Mouse (Mus musculus): ENCODE results near the gene Iffo1. TPM values are rescaled to one million over a fixed set of nuclear protein-coding genes. Genes with fewer than 3 reads are reported as not detected.

Iffo1 gene
- polyA plus RNA-seq, 1 experiment from 2014 or later, result 7.0 TPM

DNA sequence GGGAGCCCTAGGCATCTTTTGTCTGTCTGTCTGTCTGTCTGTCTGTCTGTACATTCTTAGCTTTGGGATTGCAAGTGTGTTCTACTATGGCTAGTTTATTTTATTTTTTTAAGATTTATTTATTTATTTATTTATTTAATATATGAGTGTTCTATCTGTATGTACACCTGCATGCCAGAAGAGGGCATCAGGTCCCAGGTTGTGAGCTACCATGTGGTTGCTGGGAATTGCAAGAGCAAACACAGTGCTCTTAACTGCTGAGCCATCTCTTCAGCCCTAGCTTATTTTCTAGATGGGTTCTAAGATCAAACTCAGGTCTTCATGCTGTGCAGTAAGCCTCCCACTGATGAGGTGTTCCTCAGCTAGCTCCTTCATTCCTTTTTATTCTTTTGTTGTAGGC lies 9.5 kb downstream of the Iffo1 start:
- Histone ChIP-seq H3K36me3 (ENCODE audit: control insufficient read depth, insufficient read depth, low read length) (peaks cover 12% of the 10 kb centered on the region; the same call in 1 of the 2 replicates), H3K4me3 (ENCODE audit: low read length) (no peak overlapping the region), H3K4me1 (ENCODE audit: control insufficient read depth, insufficient read depth, low read length) (peaks cover 10% of the 10 kb centered on the region; the same call in 1 of the 2 replicates), H3K4me2 (replicated peaks; ENCODE audit: low read depth, low read length) (no peak overlapping the region), H3K27ac (ENCODE audit: low read depth, low read length) (no peak overlapping the region), H3K27me3 (ENCODE audit: control insufficient read depth, insufficient read depth, low read length) (no peaks in the 10 kb centered on the region), H3K9me3 (ENCODE audit: control insufficient read depth, low read length) (no peaks in the 10 kb centered on the region), H3K9ac (ENCODE audit: low read depth, low read length) (no peak overlapping the region)
- ATAC-seq (ENCODE audit: low FRiP score, low TSS enrichment), result no peak

GRCm38 (mm10) chr6:125155262-125155661 lies 10.2 kb downstream of the Iffo1 start:
- WGBS, result 89% methylated on average over 8 of the region's 8 CpGs
- no peak for ATAC-seq (ENCODE audit: low FRiP score, low TSS enrichment)
- peaks cover 19% of the 10 kb centered on the region for H3K36me3 ChIP-seq (ENCODE audit: control insufficient read depth, insufficient read depth, low read length)

GRCm38 (mm10) chr6:125156491-125156890 lies 11.4 kb downstream of the Iffo1 start:
- Histone ChIP-seq H3K9ac (ENCODE audit: low read depth, low read length) (no peak overlapping the region), H3K9me3 (ENCODE audit: control insufficient read depth, low read length) (no peaks in the 10 kb centered on the region), H3K27me3 (ENCODE audit: control insufficient read depth, insufficient read depth, low read length) (no peaks in the 10 kb centered on the region), H3K4me2 (replicated peaks; ENCODE audit: low read depth, low read length) (no peak overlapping the region), H3K4me1 (ENCODE audit: control insufficient read depth, insufficient read depth, low read length) (0 out of 2 replicates have a peak, but pooled peaks cover 7% of the 10 kb centered on the region), H3K4me3 (ENCODE audit: low read length) (no peak overlapping the region), H3K36me3 (ENCODE audit: control insufficient read depth, insufficient read depth, low read length) (peaks cover 32% of the 10 kb centered on the region), H3K27ac (ENCODE audit: low read depth, low read length) (no peak overlapping the region)
- 85% methylated on average over 3 of the region's 3 CpGs for WGBS
- ATAC-seq (ENCODE audit: low FRiP score, low TSS enrichment), result no peak

More at GRCm38 (mm10) chr6:125155262-125155661, 10.2 kb downstream of the Iffo1 start:
- H3K4me1 ChIP-seq (ENCODE audit: control insufficient read depth, insufficient read depth, low read length), result 0 out of 2 replicates have a peak, but pooled peaks cover 7% of the 10 kb centered on the region
- H3K4me3 ChIP-seq (ENCODE audit: low read length), result no peak overlapping the region
- H3K27ac ChIP-seq (ENCODE audit: low read depth, low read length), result no peak overlapping the region
- H3K9ac ChIP-seq (ENCODE audit: low read depth, low read length), result no peak overlapping the region
- H3K27me3 ChIP-seq (ENCODE audit: control insufficient read depth, insufficient read depth, low read length), result no peaks in the 10 kb centered on the region
- H3K9me3 ChIP-seq (ENCODE audit: control insufficient read depth, low read length), result no peaks in the 10 kb centered on the region
- no peak overlapping the region for H3K4me2 ChIP-seq (replicated peaks; ENCODE audit: low read depth, low read length)

GRCm38 (mm10) chr6:125156903-125157614 lies 12.0 kb downstream of the Iffo1 start:
- Histone ChIP-seq H3K4me1 (ENCODE audit: control insufficient read depth, insufficient read depth, low read length) (0 out of 2 replicates have a peak, but pooled peaks cover 7% of the 10 kb centered on the region), H3K4me2 (replicated peaks; ENCODE audit: low read depth, low read length) (no peak overlapping the region), H3K4me3 (ENCODE audit: low read length) (no peak overlapping the region), H3K36me3 (ENCODE audit: control insufficient read depth, insufficient read depth, low read length) (peaks cover 35% of the 10 kb centered on the region), H3K9ac (ENCODE audit: low read depth, low read length) (no peak overlapping the region), H3K27me3 (ENCODE audit: control insufficient read depth, insufficient read depth, low read length) (no peaks in the 10 kb centered on the region), H3K27ac (ENCODE audit: low read depth, low read length) (peak overlapping the region; percentile 37; the same call in 1 of the 2 replicates), H3K9me3 (ENCODE audit: control insufficient read depth, low read length) (no peaks in the 10 kb centered on the region)
- WGBS, result 39% methylated on average over 7 of the region's 7 CpGs
- ATAC-seq (ENCODE audit: low FRiP score, low TSS enrichment), result no peak

GRCm38 (mm10) chr6:125158944-125159492 lies 14.0 kb downstream of the Iffo1 start:
- ATAC-seq (ENCODE audit: low FRiP score, low TSS enrichment), result no peak
- H3K9ac ChIP-seq (ENCODE audit: low read depth, low read length), result no peak overlapping the region
- WGBS, result 75% methylated on average over 15 of the region's 15 CpGs

DNA sequence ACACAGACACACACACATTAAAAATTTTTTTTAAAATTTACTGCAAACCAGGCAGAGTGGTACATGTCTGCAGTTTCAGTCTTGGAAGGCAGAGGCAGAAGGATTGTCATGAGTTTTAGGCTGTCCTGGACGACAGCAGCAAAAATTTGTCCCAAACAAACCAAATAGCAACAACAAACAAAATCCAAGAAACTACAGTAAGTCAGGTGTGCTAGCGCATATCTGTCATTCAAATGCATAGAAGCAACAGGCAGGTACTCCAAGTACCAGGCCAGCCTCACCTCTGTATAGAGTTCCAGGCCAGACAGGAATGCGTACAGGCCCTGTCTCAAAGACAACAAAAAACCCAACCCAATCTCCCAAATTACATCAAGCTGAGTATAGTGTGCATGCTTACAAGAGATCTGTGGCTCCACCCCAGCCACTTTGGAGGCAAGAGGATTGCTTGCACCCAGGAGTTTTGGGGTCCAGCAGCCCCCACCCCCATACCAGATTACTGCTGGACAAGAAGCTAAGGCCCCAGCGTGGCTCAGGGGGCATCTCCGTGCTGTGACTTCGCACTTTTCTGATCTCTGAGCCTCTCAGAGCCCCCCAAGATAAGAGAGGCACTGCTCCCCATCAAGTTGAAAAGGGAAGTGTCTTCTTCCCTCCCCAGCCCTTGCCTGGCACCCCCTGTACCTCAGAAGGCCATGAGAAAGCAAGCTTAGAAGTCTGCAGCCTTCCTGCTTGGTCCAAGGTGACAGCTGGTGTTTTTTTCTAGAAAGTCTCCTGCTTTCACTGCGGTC lies 14.9 kb downstream of the Iffo1 start:
- ATAC-seq (ENCODE audit: low FRiP score, low TSS enrichment), result no peak
- peaks cover 16% of the 10 kb centered on the region; the same call in 1 of the 2 replicates for H3K4me1 ChIP-seq (ENCODE audit: control insufficient read depth, insufficient read depth, low read length)
- 81% methylated on average over 7 of the region's 7 CpGs for whole genome bisulfite sequencing
- H3K9ac ChIP-seq (ENCODE audit: low read depth, low read length), result no peak overlapping the region
- no peak overlapping the region for H3K27ac ChIP-seq (ENCODE audit: low read depth, low read length)
- H3K4me2 ChIP-seq (replicated peaks; ENCODE audit: low read depth, low read length), result no peak overlapping the region
- no peak overlapping the region for H3K4me3 ChIP-seq (ENCODE audit: low read length)
- no peaks in the 10 kb centered on the region for H3K27me3 ChIP-seq (ENCODE audit: control insufficient read depth, insufficient read depth, low read length)
- peaks cover 52% of the 10 kb centered on the region for H3K36me3 ChIP-seq (ENCODE audit: control insufficient read depth, insufficient read depth, low read length)
- no peaks in the 10 kb centered on the region for H3K9me3 ChIP-seq (ENCODE audit: control insufficient read depth, low read length)

More at GRCm38 (mm10) chr6:125158944-125159492, 14.0 kb downstream of the Iffo1 start:
- Histone ChIP-seq H3K27me3 (ENCODE audit: control insufficient read depth, insufficient read depth, low read length) (no peaks in the 10 kb centered on the region), H3K4me2 (replicated peaks; ENCODE audit: low read depth, low read length) (no peak overlapping the region), H3K36me3 (ENCODE audit: control insufficient read depth, insufficient read depth, low read length) (peaks cover 50% of the 10 kb centered on the region), H3K4me1 (ENCODE audit: control insufficient read depth, insufficient read depth, low read length) (peaks cover 15% of the 10 kb centered on the region; the same call in 1 of the 2 replicates), H3K27ac (ENCODE audit: low read depth, low read length) (no peak overlapping the region), H3K9me3 (ENCODE audit: control insufficient read depth, low read length) (no peaks in the 10 kb centered on the region), H3K4me3 (ENCODE audit: low read length) (no peak overlapping the region)

- WGBS, result 62% methylated on average over 10 of the region's 10 CpGs
- Histone ChIP-seq H3K36me3 (ENCODE audit: control insufficient read depth, insufficient read depth, low read length) (peaks cover 52% of the 10 kb centered on the region), H3K4me1 (ENCODE audit: control insufficient read depth, insufficient read depth, low read length) (peaks cover 16% of the 10 kb centered on the region; the same call in 1 of the 2 replicates), H3K9me3 (ENCODE audit: control insufficient read depth, low read length) (no peaks in the 10 kb centered on the region), H3K4me2 (replicated peaks; ENCODE audit: low read depth, low read length) (no peak overlapping the region), H3K27ac (ENCODE audit: low read depth, low read length) (peak overlapping the region; percentile 14; the same call in 1 of the 2 replicates), H3K27me3 (ENCODE audit: control insufficient read depth, insufficient read depth, low read length) (no peaks in the 10 kb centered on the region), H3K4me3 (ENCODE audit: low read length) (no peak overlapping the region), H3K9ac (ENCODE audit: low read depth, low read length) (no peak overlapping the region)
- no peak for ATAC-seq (ENCODE audit: low FRiP score, low TSS enrichment)
Measured at GRCm38 (mm10) chr6:125160558-125160853, 15.5 kb downstream of the Iffo1 start.

DNA sequence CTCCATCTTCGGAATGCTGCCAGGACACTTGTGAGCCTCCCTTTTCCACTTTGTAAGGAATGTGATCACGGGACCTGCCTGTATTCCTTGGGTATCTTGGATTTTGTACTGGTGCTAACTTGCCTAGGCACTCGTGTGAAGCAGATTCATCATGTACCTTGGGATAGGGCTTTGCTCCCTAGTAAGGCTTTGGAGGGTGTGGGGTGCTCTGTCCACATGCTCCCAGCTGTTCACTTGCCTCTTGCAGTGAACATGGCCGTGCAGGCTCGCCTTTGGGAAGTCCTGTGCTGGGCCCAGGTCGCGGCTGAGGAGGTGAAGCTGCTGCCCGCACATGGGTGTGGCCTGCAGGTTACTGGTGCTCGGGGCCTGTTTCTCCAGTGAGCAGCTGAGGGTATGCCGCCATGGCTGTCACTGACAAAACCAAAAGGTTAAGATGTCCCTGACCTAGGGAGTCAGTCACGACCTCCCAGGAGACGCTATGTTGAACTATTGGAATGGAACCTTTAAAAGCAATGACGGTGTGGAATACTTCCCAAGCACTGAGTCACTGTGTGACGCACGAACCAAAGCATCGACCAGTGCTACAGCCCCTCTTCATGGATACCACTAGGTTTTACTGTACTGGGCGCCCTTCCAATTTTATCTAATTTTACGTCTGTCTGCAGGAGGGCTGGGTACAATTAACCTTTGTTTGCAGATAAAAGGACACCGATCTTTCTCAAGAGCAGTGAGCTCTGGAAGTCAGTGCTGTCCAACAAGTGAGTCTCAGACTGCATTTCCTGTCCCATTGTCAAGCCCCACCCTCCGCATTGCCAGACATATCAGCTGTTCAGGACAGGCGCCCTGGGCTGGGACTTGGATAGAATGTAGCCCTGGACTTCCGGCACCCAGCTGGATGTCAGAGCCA lies 16.1 kb downstream of the Iffo1 start:
- H3K4me2 ChIP-seq (replicated peaks; ENCODE audit: low read depth, low read length), result no peak overlapping the region
- no peak overlapping the region for H3K9ac ChIP-seq (ENCODE audit: low read depth, low read length)
- H3K36me3 ChIP-seq (ENCODE audit: control insufficient read depth, insufficient read depth, low read length), result peaks cover 52% of the 10 kb centered on the region
- H3K4me1 ChIP-seq (ENCODE audit: control insufficient read depth, insufficient read depth, low read length), result peaks cover 16% of the 10 kb centered on the region; the same call in 1 of the 2 replicates
- H3K27ac ChIP-seq (ENCODE audit: low read depth, low read length), result peak overlapping the region; percentile 14; the same call in 1 of the 2 replicates
- no peak for ATAC-seq (ENCODE audit: low FRiP score, low TSS enrichment)
- H3K4me3 ChIP-seq (ENCODE audit: low read length), result no peak overlapping the region
- 25% methylated on average over 22 of the region's 22 CpGs for WGBS
- H3K27me3 ChIP-seq (ENCODE audit: control insufficient read depth, insufficient read depth, low read length), result no peaks in the 10 kb centered on the region
- H3K9me3 ChIP-seq (ENCODE audit: control insufficient read depth, low read length), result no peaks in the 10 kb centered on the region

All from kidney, embryonic 14.5 days (tissue).